Mouse (Mus musculus) ovary, adult 10 weeks (tissue): Measurements from ENCODE around the gene Cryba2. TPM values are rescaled to one million over a fixed set of nuclear protein-coding genes. Genes with fewer than 3 reads are reported as not detected.

Source experiments
- polyA plus RNA-seq: library from polyadenylated mRNA; stranded (reverse); fragments of 350-450 nt; fragmentation: Illumina TruSeq; extraction: RNeasy Lipid Tissue Mini Kit (QIAGEN cat#74804); gene quantifications from one replicate; pipeline ENCODE4 v1.2.3, GENCODE M21; 2014

Gene Cryba2
- not detected for polyA plus RNA-seq

GRCm38 (mm10) chr1:74893134-74893855 is at the start of gene Cryba2:
Gene Cryba2, minus strand, starts transcription at chr1:74893143.

DNA sequence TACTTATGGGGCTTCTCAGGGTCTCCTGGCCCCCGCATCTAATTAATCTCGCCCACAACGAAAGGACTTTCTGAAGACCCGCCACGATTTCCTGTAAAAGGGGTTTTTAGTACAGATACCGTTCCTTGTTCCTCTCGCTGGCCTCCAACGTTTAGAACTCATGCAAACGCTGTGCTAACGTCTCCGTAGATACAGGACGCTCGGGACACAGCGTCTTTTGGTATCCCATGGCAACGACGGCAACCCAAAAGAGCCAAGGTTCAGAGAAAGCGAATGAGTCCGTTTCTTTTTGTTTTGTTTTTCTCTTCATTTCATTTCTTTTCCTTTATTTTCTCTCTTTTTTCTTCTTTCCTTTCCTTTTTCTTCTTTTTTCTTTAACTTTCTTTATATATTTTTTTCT is 42.5 kb upstream of the Cryba2 start, which contains the start of gene Cfap65:
TSS of gene Cfap65 (minus strand) at position 198 of the 400 bp plus-strand sequence.

GRCm38 (mm10) chr1:74885369-74886042 is 7.4 kb downstream of the Cryba2 start, which contains the start of gene Fev:
Gene Fev, minus strand, starts transcription at chr1:74885419.

GRCm38 (mm10) chr1:74854306-74855056 is 38.5 kb downstream of the Cryba2 start, which contains the start of gene Cdk5r2:
Gene Cdk5r2, plus strand, starts transcription at chr1:74854934.

Other genes starting within 250 kb of the Cryba2 start
- 39.3 TPM for gene Ttll4, start 231.4 kb downstream of the Cryba2 start, polyA plus RNA-seq
- gene Cyp27a1, start 179.6 kb downstream of the Cryba2 start, polyA plus RNA-seq: 2.5 TPM
- gene Prkag3, start 143.9 kb downstream of the Cryba2 start, polyA plus RNA-seq: not detected
- 4.9 TPM for gene Wnt6, start 121.3 kb downstream of the Cryba2 start, polyA plus RNA-seq
- not detected for gene Wnt10a, start 101.6 kb downstream of the Cryba2 start, polyA plus RNA-seq
- not detected for gene Cdk5r2, start 38.2 kb downstream of the Cryba2 start, polyA plus RNA-seq
- not detected for gene Fev, start 7.7 kb downstream of the Cryba2 start, polyA plus RNA-seq
- gene Cfap65, start 42.5 kb upstream of the Cryba2 start, polyA plus RNA-seq: 0.91 TPM
- gene Ihh, start 58.5 kb upstream of the Cryba2 start, polyA plus RNA-seq: 0.88 TPM
- 0.63 TPM for gene Nhej1, start 232.1 kb upstream of the Cryba2 start, polyA plus RNA-seq
- 1.2 TPM for gene Slc23a3, start 240.7 kb upstream of the Cryba2 start, polyA plus RNA-seq
- gene Cnppd1, start 249.6 kb upstream of the Cryba2 start, polyA plus RNA-seq: 9.8 TPM
- 6.4 TPM for gene Retreg2, start 249.6 kb upstream of the Cryba2 start, polyA plus RNA-seq